Mouse (Mus musculus) hindbrain, embryonic 16.5 days (tissue): ENCODE measurements around the gene Fbln1. TPM values are rescaled to one million over a fixed set of nuclear protein-coding genes. Genes with fewer than 3 reads are reported as not detected.

Experiments used
- ATAC-seq: fragments of 200-750 bp; cut with Nextera tagmentation; 2 replicates; pipeline ENCODE4 v1.8.0; 2017; ENCODE audit warnings: moderate TSS enrichment, moderate library complexity
- H3K27ac ChIP-seq: fragments of 300-500 bp; sonication (generic); 2 replicates; pipeline ENCODE4 v1.5.1; 2014; ENCODE audit warnings: low read depth, mild to moderate bottlenecking, control low read depth, low read length, moderate library complexity
- H3K27me3 ChIP-seq: fragments of 300-500 bp; sonication (generic); replicated peaks from 2 replicates; pipeline ENCODE4 v1.6.1; 2014; ENCODE audit warnings: low read length; ENCODE audit not compliant: control insufficient read depth, insufficient read depth
- H3K36me3 ChIP-seq: fragments of 300-500 bp; sonication (generic); 2 replicates; pipeline ENCODE4 v1.6.1; 2014; ENCODE audit warnings: mild to moderate bottlenecking, low read length, moderate library complexity, mixed read lengths; ENCODE audit not compliant: control insufficient read depth, insufficient read depth
- H3K4me1 ChIP-seq: fragments of 300-500 bp; sonication (generic); 2 replicates; pipeline ENCODE4 v1.6.1; 2014; ENCODE audit warnings: low read depth, low read length; ENCODE audit not compliant: control insufficient read depth, insufficient read depth
- H3K4me2 ChIP-seq: fragments of 300-500 bp; sonication (generic); 2 replicates; pipeline ENCODE4 v1.6.1; 2014; ENCODE audit warnings: mild to moderate bottlenecking, low read length, control low read depth, moderate library complexity
- H3K4me3 ChIP-seq: fragments of 300-500 bp; sonication (generic); 2 replicates; pipeline ENCODE4 v1.5.1; 2014; ENCODE audit warnings: mild to moderate bottlenecking, low read length, control low read depth, moderate library complexity
- H3K9ac ChIP-seq: fragments of 300-500 bp; sonication (generic); 2 replicates; pipeline ENCODE4 v1.6.1; 2014; ENCODE audit warnings: low read depth, mild to moderate bottlenecking, control low read depth, low read length, moderate library complexity
- H3K9me3 ChIP-seq: fragments of 300-500 bp; sonication (generic); 2 replicates; pipeline ENCODE4 v1.6.1; 2014; ENCODE audit warnings: mild to moderate bottlenecking, low read length, moderate library complexity; ENCODE audit not compliant: control insufficient read depth
- WGBS: fragments of 180-500 bp; shearing (Covaris S2); extraction: QIAGEN DNeasy Blood & Tissue Kit; methylation state at CpG from one replicate; pipeline ENCODE4 v1.1.7; 2014; 5-methylcytosine and 5-hydroxymethylcytosine counted together
- polyA plus RNA-seq: library from polyadenylated mRNA; unstranded; fragments of >200 nt; fragmentation: Nextera tagmentation; extraction: Ambion mirVana; gene quantifications from 2 replicates; pipeline ENCODE4 v1.2.1, GENCODE M21; 2015

Gene Fbln1
- polyA plus RNA-seq, 1 experiment from 2014 or later = 52.0 TPM

- no peak for ATAC-seq
- H3K4me2 ChIP-seq = no peak overlapping the region
- WGBS = 95% methylated on average over 18 of the region's 18 CpGs
- H3K9me3 ChIP-seq = peaks cover 2% of the 10 kb centered on the region; the same call in 1 of the 2 replicates
- H3K4me3 ChIP-seq = no peak overlapping the region
- H3K27ac ChIP-seq = no peak overlapping the region
- H3K4me1 ChIP-seq = peaks cover 14% of the 10 kb centered on the region
- no peaks in the 10 kb centered on the region for H3K27me3 ChIP-seq
- no peak overlapping the region for H3K9ac ChIP-seq
- H3K36me3 ChIP-seq = no peaks in the 10 kb centered on the region
Measured at GRCm38 (mm10) chr15:85211101-85211760, 5.5 kb downstream of the Fbln1 start.

- H3K4me3 ChIP-seq = no peak overlapping the region
- 97% methylated on average over 7 of the region's 7 CpGs for WGBS
- H3K27ac ChIP-seq = no peak overlapping the region
- H3K9ac ChIP-seq = no peak overlapping the region
- H3K9me3 ChIP-seq = peaks cover 2% of the 10 kb centered on the region; the same call in 1 of the 2 replicates
- no peaks in the 10 kb centered on the region for H3K36me3 ChIP-seq
- H3K4me1 ChIP-seq = peaks cover 5% of the 10 kb centered on the region; the same call in 1 of the 2 replicates
- no peak overlapping the region for H3K4me2 ChIP-seq
- H3K27me3 ChIP-seq = no peaks in the 10 kb centered on the region
- ATAC-seq = no peak
Measured at GRCm38 (mm10) chr15:85216069-85216813, 10.5 kb downstream of the Fbln1 start.

- H3K36me3 ChIP-seq = no peaks in the 10 kb centered on the region
- peaks cover 2% of the 10 kb centered on the region; the same call in 1 of the 2 replicates for H3K9me3 ChIP-seq
- no peak overlapping the region for H3K4me3 ChIP-seq
- H3K9ac ChIP-seq = no peak overlapping the region
- H3K27ac ChIP-seq = no peak overlapping the region
- H3K4me2 ChIP-seq = no peak overlapping the region
- WGBS = 71% methylated on average over 5 of the region's 5 CpGs
- no peak for ATAC-seq
- H3K27me3 ChIP-seq = no peaks in the 10 kb centered on the region
- H3K4me1 ChIP-seq = peaks cover 5% of the 10 kb centered on the region; the same call in 1 of the 2 replicates
Measured at GRCm38 (mm10) chr15:85218617-85219265, 13.0 kb downstream of the Fbln1 start.

GRCm38 (mm10) chr15:85220371-85220770 lies 14.6 kb downstream of the Fbln1 start:
- no peak for ATAC-seq
- Histone ChIP-seq H3K4me3 (no peak overlapping the region), H3K36me3 (0 out of 2 replicates have a peak, but pooled peaks cover 3% of the 10 kb centered on the region), H3K4me2 (no peak overlapping the region), H3K27ac (no peak overlapping the region), H3K9me3 (peaks cover 2% of the 10 kb centered on the region; the same call in 1 of the 2 replicates), H3K4me1 (peaks cover 5% of the 10 kb centered on the region; the same call in 1 of the 2 replicates), H3K27me3 (no peaks in the 10 kb centered on the region), H3K9ac (no peak overlapping the region)
- 86% methylated on average over 6 of the region's 6 CpGs for WGBS

GRCm38 (mm10) chr15:85221115-85221854 lies 15.5 kb downstream of the Fbln1 start:
- H3K4me2 ChIP-seq = no peak overlapping the region
- H3K36me3 ChIP-seq = 0 out of 2 replicates have a peak, but pooled peaks cover 3% of the 10 kb centered on the region
- no peak for ATAC-seq
- H3K4me3 ChIP-seq = no peak overlapping the region
- no peaks in the 10 kb centered on the region for H3K27me3 ChIP-seq
- no peak overlapping the region for H3K27ac ChIP-seq
- no peak overlapping the region for H3K9ac ChIP-seq
- peaks cover 5% of the 10 kb centered on the region; the same call in 1 of the 2 replicates for H3K4me1 ChIP-seq
- 68% methylated on average over 12 of the region's 12 CpGs for WGBS
- H3K9me3 ChIP-seq = no peaks in the 10 kb centered on the region

- no peak overlapping the region for H3K4me2 ChIP-seq
- 88% methylated on average over 3 of the region's 3 CpGs for WGBS
Measured at GRCm38 (mm10) chr15:85225693-85226092, 19.9 kb downstream of the Fbln1 start.

GRCm38 (mm10) chr15:85226841-85227240 lies 21.1 kb downstream of the Fbln1 start:
- 73% methylated on average over 7 of the region's 7 CpGs for WGBS
- Histone ChIP-seq H3K4me2 (no peak overlapping the region), H3K36me3 (0 out of 2 replicates have a peak, but pooled peaks cover 3% of the 10 kb centered on the region), H3K4me1 (no peaks in the 10 kb centered on the region), H3K4me3 (no peak overlapping the region), H3K27me3 (no peaks in the 10 kb centered on the region), H3K9ac (no peak overlapping the region), H3K9me3 (no peaks in the 10 kb centered on the region), H3K27ac (no peak overlapping the region)
- ATAC-seq = no peak

More at GRCm38 (mm10) chr15:85225693-85226092, 19.9 kb downstream of the Fbln1 start:
- Histone ChIP-seq H3K4me3 (no peak overlapping the region), H3K9me3 (no peaks in the 10 kb centered on the region), H3K4me1 (peaks cover 5% of the 10 kb centered on the region; the same call in 1 of the 2 replicates), H3K9ac (no peak overlapping the region), H3K27ac (no peak overlapping the region), H3K27me3 (no peaks in the 10 kb centered on the region), H3K36me3 (0 out of 2 replicates have a peak, but pooled peaks cover 3% of the 10 kb centered on the region)
- ATAC-seq = no peak

GRCm38 (mm10) chr15:85228568-85228967 lies 22.8 kb downstream of the Fbln1 start:
- ATAC-seq = no peak
- H3K4me3 ChIP-seq = no peak overlapping the region
- H3K27ac ChIP-seq = no peak overlapping the region
- no peaks in the 10 kb centered on the region for H3K9me3 ChIP-seq
- 0 out of 2 replicates have a peak, but pooled peaks cover 3% of the 10 kb centered on the region for H3K36me3 ChIP-seq
- no peak overlapping the region for H3K4me2 ChIP-seq
- no peaks in the 10 kb centered on the region for H3K27me3 ChIP-seq
- no peak overlapping the region for H3K9ac ChIP-seq
- WGBS = 72% methylated on average over 3 of the region's 3 CpGs
- no peaks in the 10 kb centered on the region for H3K4me1 ChIP-seq
